Mouse (Mus musculus) liver, postnatal 0 days (tissue): ENCODE data around the gene Ints6.

Experiments
- CTCF ChIP-seq: sonication (generic); IDR thresholded peaks from 2 replicates; pipeline ENCODE4 v1.5.1; 2016; ENCODE audit warnings: antibody characterized with exemption, low read depth
- EP300 ChIP-seq: IDR thresholded peaks from 2 replicates; pipeline ENCODE4 v1.6.1; 2016; ENCODE audit warnings: antibody characterized with exemption, low read depth, mild to moderate bottlenecking

- TF ChIP-seq CTCF = no peak
- no peak for TF ChIP-seq EP300
Measured at GRCm38 (mm10) chr14:62663367-62663766, 97.6 kb downstream of the Ints6 start, which contains the start of gene Serpine3.
